In genomic region chr2:92176292-92176691, GRCm38 (mm10) we compare ENCODE assay signal across 16 mouse cellular contexts.
"Had no signal": no experiment of that assay in that cellular context is flagged by ENCODE, and none has a peak within 500 bp of the region (broad histone marks: within the 10 kb centered on the region; RNA-seq: fewer than 3 reads in every experiment).

No protein-coding gene starts in this region.

- H3K9me3 ChIP-seq: neural tube, embryonic 13.5 days; neural tube, embryonic 15.5 days; stomach, embryonic 15.5 days had no signal

- H3K27me3 ChIP-seq: neural tube, embryonic 13.5 days; neural tube, embryonic 15.5 days; stomach, embryonic 15.5 days had no signal

- H3K9ac ChIP-seq: neural tube, embryonic 13.5 days; neural tube, embryonic 15.5 days; stomach, embryonic 15.5 days had no signal

- DNase-seq: retina, postnatal 1 day; right cerebral cortex, adult 18-20 months; right cerebral cortex, postnatal 14 days; right cerebral cortex, postnatal 25 days; right cerebral cortex, postnatal 4 days; spleen, adult 18-20 months; thymus, adult 18-20 months; thymus, adult 2 months; thymus, postnatal 14 days; thymus, postnatal 25 days; thymus, postnatal 36 days; thymus, postnatal 4 days had no signal

- H3K4me1 ChIP-seq: neural tube, embryonic 13.5 days; neural tube, embryonic 15.5 days; stomach, embryonic 15.5 days had no signal

- H3K4me3 ChIP-seq: neural tube, embryonic 13.5 days; neural tube, embryonic 15.5 days; stomach, embryonic 15.5 days had no signal

- H3K4me2 ChIP-seq: neural tube, embryonic 13.5 days; neural tube, embryonic 15.5 days; stomach, embryonic 15.5 days had no signal

- H3K27ac ChIP-seq: neural tube, embryonic 13.5 days; neural tube, embryonic 15.5 days; stomach, embryonic 15.5 days; stomach, postnatal 0 days had no signal

- H3K36me3 ChIP-seq: neural tube, embryonic 13.5 days; neural tube, embryonic 15.5 days; stomach, embryonic 15.5 days had no signal
